ENCODE assay signal across 26 mouse cellular contexts in the genomic region with DNA sequence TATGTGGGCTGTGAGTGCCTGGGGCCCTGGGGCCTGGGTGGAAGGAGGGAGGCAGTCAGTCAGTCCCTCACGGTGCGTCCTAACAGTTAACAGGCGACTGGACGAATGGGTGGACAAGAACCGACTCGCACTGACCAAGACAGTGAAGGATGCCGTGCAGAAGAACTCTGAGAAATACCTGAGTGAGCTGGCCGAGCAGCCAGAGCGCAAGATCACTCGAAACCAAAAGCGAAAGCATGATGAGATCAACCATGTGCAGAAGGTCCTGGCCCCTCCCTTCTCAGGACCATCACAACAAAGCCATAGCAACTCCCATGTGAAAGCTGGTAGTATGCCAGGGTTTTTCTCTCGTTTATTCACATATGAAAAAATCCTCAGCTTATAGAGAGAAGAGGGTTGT. TPM values are rescaled to one million over a fixed set of nuclear protein-coding genes. Genes with fewer than 3 reads are reported as not detected.
"Had no signal": no experiment of that assay in that cellular context is flagged by ENCODE, and none has a peak within 500 bp of the region (broad histone marks: within the 10 kb centered on the region; RNA-seq: fewer than 3 reads in every experiment).

No protein-coding gene starts in this region.

- DNase-seq: kidney, postnatal 10 days; kidney, postnatal 4 days; liver; lung, adult 18-20 months; lung, postnatal 14 days; lung, postnatal 4 days; midbrain, embryonic 14.5 days; thymus, postnatal 36 days had no signal

- H3K27me3 ChIP-seq: kidney, embryonic 15.5 days; limb, embryonic 13.5 days; liver, embryonic 12.5 days; liver, embryonic 15.5 days; lung, embryonic 15.5 days; stomach, embryonic 15.5 days had no signal

- H3K9me3 ChIP-seq: kidney, embryonic 15.5 days; limb, embryonic 10.5 days; limb, embryonic 13.5 days; liver, embryonic 12.5 days; liver, embryonic 15.5 days; lung, embryonic 15.5 days; stomach, embryonic 15.5 days had no signal

- H3K4me3 ChIP-seq: kidney, embryonic 15.5 days; limb, embryonic 10.5 days; limb, embryonic 13.5 days; liver, embryonic 12.5 days; liver, embryonic 15.5 days; lung, embryonic 15.5 days; stomach, embryonic 15.5 days had no signal

- ATAC-seq: liver, embryonic 12.5 days had no signal

- H3K4me2 ChIP-seq: kidney, embryonic 15.5 days; limb, embryonic 13.5 days; liver, embryonic 12.5 days; liver, embryonic 15.5 days; lung, embryonic 15.5 days; midbrain, embryonic 11.5 days; stomach, embryonic 15.5 days had no signal

- H3K9ac ChIP-seq: kidney, embryonic 15.5 days; limb, embryonic 13.5 days; liver, embryonic 12.5 days; liver, embryonic 15.5 days; lung, embryonic 15.5 days; stomach, embryonic 15.5 days had no signal

- H3K27ac ChIP-seq: kidney, embryonic 15.5 days; limb, embryonic 10.5 days; limb, embryonic 13.5 days; liver, embryonic 12.5 days; liver, embryonic 15.5 days; lung, embryonic 15.5 days; stomach, embryonic 15.5 days had no signal

RNA-seq across cellular contexts. Expression of a gene that starts 14.6 kb away (rescaled TPM):
- total RNA-seq: megakaryocyte progenitor cell, adult 5-6 weeks; megakaryocyte-erythroid progenitor cell, adult 5-6 weeks had no signal
- polyA plus RNA-seq: midbrain, embryonic 14.5 days had no signal

RNA-seq across cellular contexts. Expression of a gene that starts 20.0 kb away (rescaled TPM):
- total RNA-seq: layer of hippocampus, adult 18-20 months; layer of hippocampus, postnatal 25 days; left cerebral cortex, adult 18-20 months; left cerebral cortex, postnatal 25 days; megakaryocyte progenitor cell, adult 5-6 weeks; megakaryocyte-erythroid progenitor cell, adult 5-6 weeks had no signal
- polyA plus RNA-seq: kidney, embryonic 15.5 days; limb, embryonic 10.5 days; limb, embryonic 13.5 days; liver, embryonic 12.5 days; liver, embryonic 15.5 days; lung, embryonic 15.5 days; midbrain, embryonic 11.5 days; midbrain, embryonic 14.5 days; midbrain, postnatal 0 days; neural tube, embryonic 11.5 days; small intestine, adult 2 months; stomach, embryonic 15.5 days; urinary bladder, adult 2 months had no signal
